Mouse (Mus musculus): ENCODE measurements around the gene Cdc7.

Gene Cdc7

GRCm38 (mm10) chr5:106990639-106991299, 26.6 kb downstream of the Cdc7 start:
- DNase-seq (ENCODE audit: extremely low read depth, insufficient read length, low spot score), result peak; percentile 45

GRCm38 (mm10) chr5:106991300-106991929, 27.3 kb downstream of the Cdc7 start:
- DNase-seq (ENCODE audit: extremely low read depth, insufficient read length, low spot score), result peak; percentile 16

DNA sequence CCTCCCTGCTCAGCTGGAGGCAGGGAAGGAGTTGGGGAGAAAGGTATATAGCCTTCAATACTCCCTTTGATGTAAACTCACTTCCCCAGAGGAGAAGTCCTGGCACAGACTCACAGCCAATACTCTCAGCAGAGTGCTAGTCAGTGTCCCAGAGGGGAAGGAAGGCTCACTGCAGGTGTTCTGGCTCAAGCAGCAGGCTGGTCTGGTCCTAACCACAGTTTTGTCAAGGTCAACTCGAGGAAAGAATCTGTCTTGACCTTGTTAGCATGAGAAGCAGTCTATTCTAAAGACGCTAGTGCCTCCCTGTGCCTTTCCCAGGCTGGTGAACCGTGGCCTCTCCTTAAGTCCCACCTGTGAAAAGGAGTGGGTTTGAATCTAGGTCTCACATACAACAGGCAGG, 30.6 kb downstream of the Cdc7 start:
- DNase-seq (ENCODE audit: extremely low read depth, insufficient read length, low spot score), result no peak

- peak; percentile 55 for DNase-seq (ENCODE audit: extremely low read depth, insufficient read length, low spot score)
Measured at GRCm38 (mm10) chr5:106995886-106996538, 31.9 kb downstream of the Cdc7 start.

GRCm38 (mm10) chr5:106996539-106997244, 32.6 kb downstream of the Cdc7 start:
- no peak for DNase-seq (ENCODE audit: extremely low read depth, insufficient read length, low spot score)

GRCm38 (mm10) chr5:107001396-107002090, 37.4 kb downstream of the Cdc7 start:
- DNase-seq (ENCODE audit: extremely low read depth, insufficient read length, low spot score), result peak; percentile 50

- no peak for DNase-seq (ENCODE audit: extremely low read depth, insufficient read length, low spot score)
Measured at GRCm38 (mm10) chr5:107002091-107002416, 37.9 kb downstream of the Cdc7 start.

DNA sequence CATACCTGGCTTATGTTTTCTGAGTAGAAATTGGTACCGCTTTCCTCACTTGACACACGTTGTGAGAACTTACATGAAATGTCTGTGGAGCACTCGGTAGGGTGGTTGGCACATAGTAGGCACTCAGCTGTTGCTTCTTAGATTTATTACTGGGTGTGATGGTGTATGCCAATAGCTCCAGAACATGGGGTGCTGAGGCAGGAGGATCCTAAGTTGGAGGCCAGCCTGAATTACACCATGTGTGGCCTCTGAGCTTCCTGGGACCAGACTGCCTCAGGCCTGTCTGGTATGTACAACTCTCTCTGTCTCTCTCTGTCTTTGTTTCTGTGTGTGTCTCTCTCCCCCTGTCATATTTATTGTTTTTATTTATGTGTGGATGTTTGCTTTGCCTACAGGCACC, 45.6 kb downstream of the Cdc7 start:
- DNase-seq (ENCODE audit: extremely low read depth, insufficient read length, low spot score), result no peak

DNA sequence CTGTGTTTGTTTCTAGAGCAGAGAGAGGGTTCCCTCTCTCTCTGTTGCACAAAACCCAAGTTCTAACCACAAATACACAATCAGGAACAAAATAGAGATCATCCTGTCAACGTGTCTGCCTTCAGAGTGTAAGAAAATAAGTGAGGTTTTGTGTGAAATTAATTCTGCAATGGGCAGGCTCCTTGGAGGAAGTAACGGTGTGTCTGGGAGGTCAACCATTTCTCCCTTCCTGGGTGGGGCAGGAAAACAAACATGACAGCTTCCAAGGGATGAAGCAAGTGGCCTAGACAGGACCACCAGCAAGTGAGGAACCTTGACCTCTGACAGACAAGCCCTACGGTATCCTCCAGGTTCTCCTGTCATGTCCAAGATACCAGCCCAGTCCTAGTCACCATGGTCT, 46.2 kb downstream of the Cdc7 start:
- no peak for DNase-seq (ENCODE audit: extremely low read depth, insufficient read length, low spot score)

- no peak for DNase-seq (ENCODE audit: extremely low read depth, insufficient read length, low spot score)
Measured at GRCm38 (mm10) chr5:107011316-107012029, 47.4 kb downstream of the Cdc7 start.

GRCm38 (mm10) chr5:107012030-107012715, 48.1 kb downstream of the Cdc7 start:
- DNase-seq (ENCODE audit: extremely low read depth, insufficient read length, low spot score), result no peak

DNA sequence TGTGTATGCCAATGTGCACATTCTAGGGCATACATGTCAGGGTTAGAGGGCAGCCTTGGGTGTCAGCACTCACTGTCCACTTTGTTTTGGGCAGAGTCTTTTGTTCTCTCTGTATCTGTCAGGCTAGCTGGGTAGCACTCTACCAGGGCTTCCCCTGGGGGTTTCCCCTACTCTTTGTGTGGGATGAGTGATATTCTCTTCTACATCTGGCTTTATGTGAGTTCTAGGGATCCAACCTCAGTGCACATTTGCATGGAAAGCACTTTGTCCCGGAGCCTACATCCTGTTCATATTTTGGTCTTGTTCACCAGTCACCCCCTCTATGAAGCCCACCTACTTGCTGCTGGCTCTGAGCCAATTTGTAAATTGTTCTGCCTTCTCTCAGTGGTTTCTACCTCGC, 49.3 kb downstream of the Cdc7 start:
- DNase-seq (ENCODE audit: extremely low read depth, insufficient read length, low spot score), result no peak

GRCm38 (mm10) chr5:107014146-107014545, 50.0 kb downstream of the Cdc7 start:
- no peak for DNase-seq (ENCODE audit: extremely low read depth, insufficient read length, low spot score)

GRCm38 (mm10) chr5:107015046-107015421, 50.9 kb downstream of the Cdc7 start:
- DNase-seq (ENCODE audit: extremely low read depth, insufficient read length, low spot score), result no peak

GRCm38 (mm10) chr5:107015422-107016081, 51.4 kb downstream of the Cdc7 start:
- DNase-seq (ENCODE audit: extremely low read depth, insufficient read length, low spot score), result no peak

- DNase-seq (ENCODE audit: extremely low read depth, insufficient read length, low spot score), result no peak
Measured at GRCm38 (mm10) chr5:107016538-107016937, 52.4 kb downstream of the Cdc7 start.

DNA sequence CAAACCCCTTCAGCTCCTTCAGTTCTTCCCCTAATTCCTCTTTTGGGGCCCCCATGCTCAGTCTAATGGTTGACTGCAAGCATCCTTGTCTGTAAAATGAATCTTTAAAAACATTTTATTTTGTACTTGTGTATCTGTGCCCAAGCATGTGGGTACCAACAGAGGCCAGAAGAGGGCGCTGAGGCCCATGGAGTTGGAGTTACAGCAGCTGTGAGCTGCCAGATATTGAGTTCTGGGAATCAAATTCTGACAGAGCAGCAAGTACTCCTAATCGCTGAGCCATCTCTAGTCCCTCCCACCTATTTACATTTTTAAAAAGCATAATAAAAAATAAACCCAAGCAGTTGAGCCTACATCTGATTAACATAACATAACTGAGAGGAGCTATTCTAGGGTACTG, 53.4 kb downstream of the Cdc7 start:
- DNase-seq (ENCODE audit: extremely low read depth, insufficient read length, low spot score), result no peak

GRCm38 (mm10) chr5:107019057-107019456, 54.9 kb downstream of the Cdc7 start:
- no peak for DNase-seq (ENCODE audit: extremely low read depth, insufficient read length, low spot score)

GRCm38 (mm10) chr5:107019904-107020303, 55.8 kb downstream of the Cdc7 start:
- no peak for DNase-seq (ENCODE audit: extremely low read depth, insufficient read length, low spot score)
